ENCODE assay signal across 8 mouse cellular contexts in genomic region chr8:126422174-126422919, GRCm38 (mm10). TPM values are rescaled to one million over a fixed set of nuclear protein-coding genes. Genes with fewer than 3 reads are reported as not detected.
DNase-seq lines count a peak whose midpoint lies in the region; ATAC-seq and TF ChIP-seq lines count a peak whose summit lies in the region.

Gene Coa6, plus strand, starts transcription at chr8:126422515.

- H3K9ac ChIP-seq in hindbrain, postnatal 0 days (replicated peaks; ENCODE audit: low read length) = peak within 1 kb of the TSS; percentile 70

- peaks cover 5% of the 10 kb centered on the region for H3K4me1 ChIP-seq in hindbrain, postnatal 0 days (ENCODE audit: insufficient read depth, low read length)

- peak within 1 kb of the TSS; percentile 92 for H3K4me3 ChIP-seq in gastrocnemius, adult 2 months
- H3K4me3 ChIP-seq in hindbrain, postnatal 0 days (ENCODE audit: low read length) = peak within 1 kb of the TSS; percentile 64
- peak within 1 kb of the TSS; percentile 91 for H3K4me3 ChIP-seq in left cerebral cortex, adult 2 months

- peaks cover 21% of the 10 kb centered on the region for H3K36me3 ChIP-seq in hindbrain, postnatal 0 days (ENCODE audit: insufficient read depth, low read length)

- intact Hi-C loops in gastrocnemius, adult 2 months (cut with DNase I) = no loop called here
- intact Hi-C loops in left cerebral cortex, adult 2 months (cut with DNase I) = no loop called here

- under 1% methylated on average over 61 of the region's 61 CpGs for WGBS in hindbrain, postnatal 0 days

- no peaks in the 10 kb centered on the region for H3K27me3 ChIP-seq in hindbrain, postnatal 0 days (ENCODE audit: insufficient read depth, low read length)

- no peaks in the 10 kb centered on the region for H3K9me3 ChIP-seq in hindbrain, postnatal 0 days (ENCODE audit: low read length)

- H3K27ac ChIP-seq in gastrocnemius, adult 2 months = peak within 1 kb of the TSS; percentile 96
- peak within 1 kb of the TSS; percentile 80 for H3K27ac ChIP-seq in hindbrain, postnatal 0 days
- H3K27ac ChIP-seq in left cerebral cortex, adult 2 months = peak within 1 kb of the TSS; percentile 92

- peak; percentile 98 for DNase-seq in ZHBTc4 (ENCODE audit: low read depth, low spot score)
- DNase-seq in gastrocnemius, adult 2 months = peak; percentile 99
- peak; percentile 99 for DNase-seq in hindbrain, postnatal 0 days (ENCODE audit: low spot score)
- DNase-seq in left cerebral cortex, adult 2 months (ENCODE audit: extremely low spot score in 1 of 2, low spot score in 2 of 2) = peak; percentile 98
- DNase-seq in right cerebral cortex, adult 2 months (ENCODE audit: low spot score in 2 of 2) = peak; percentile 98
- peak; percentile 99 for DNase-seq in urinary bladder, postnatal 14 days (ENCODE audit: low spot score)

- no peak for TF ChIP-seq CTCF in gastrocnemius, adult 2 months (IDR thresholded peaks at IDR 0.05)
- TF ChIP-seq CTCF in hindbrain, postnatal 0 days (IDR thresholded peaks at IDR 0.05; ENCODE audit: low read depth) = no peak
- TF ChIP-seq CTCF in left cerebral cortex, adult 2 months (IDR thresholded peaks at IDR 0.05) = no peak; the same call in 1 of the 2 replicates

- H3K4me2 ChIP-seq in hindbrain, postnatal 0 days (ENCODE audit: low read depth, low read length) = peak within 1 kb of the TSS; percentile 84

- peak; percentile 95 for ATAC-seq in common myeloid progenitor, adult 5-6 weeks (replicated peaks; ENCODE audit: low read depth, poor library complexity, severe bottlenecking)
- ATAC-seq in hindbrain, postnatal 0 days = peak; percentile 98
- ATAC-seq in megakaryocyte, adult 5-6 weeks (ENCODE audit: poor library complexity, severe bottlenecking) = peak; percentile 98

RNA-seq across cellular contexts. Expression of gene Coa6, which starts in this region (rescaled TPM):
- 25.9 and 52.0 TPM in 2 replicates for total RNA-seq in common myeloid progenitor, adult 5-6 weeks (2017)
- 10 to 100 TPM; 20.4 to 29.0 TPM for total RNA-seq in gastrocnemius, adult 2 months (2021)
- 20.9 and 27.5 TPM in 2 replicates for total RNA-seq in hindbrain, postnatal 0 days (2014; rRNA removed)
- 48.9 and 57.2 TPM in 2 replicates for polyA plus RNA-seq in hindbrain, postnatal 0 days (2015; fragmentation: Nextera tagmentation; extraction: Ambion mirVana)
- total RNA-seq in left cerebral cortex, adult 2 months (2021) = 10 to 100 TPM; 23.0 to 25.6 TPM
- total RNA-seq in megakaryocyte, adult 5-6 weeks (2015) = 24.4 and 36.5 TPM in 2 replicates
- 25.7 and 30.1 TPM in 2 replicates for total RNA-seq in megakaryocyte, adult 5-6 weeks (2017)

Comparison
In these comparisons a context has a peak if more than half of its experiments do, and no peak if none do; other contexts are left out.
1. Peak in every context shown above with its lines: DNase-seq, ATAC-seq, H3K4me3 ChIP-seq and H3K27ac ChIP-seq.